Mouse (Mus musculus) bone marrow macrophage, adult 2 months (primary cell): Measurements from ENCODE around the gene Dync1li1.

ENCODE experiments used
- CTCF ChIP-seq: IDR thresholded peaks from 2 replicates; pipeline ENCODE4 v1.5.1; 2012; ENCODE audit warnings: low read depth, mild to moderate bottlenecking, low read length, moderate library complexity
- POLR2A ChIP-seq: IDR thresholded peaks from 2 replicates; pipeline ENCODE4 v1.6.1; 2012; ENCODE audit warnings: mild to moderate bottlenecking, low read depth, low read length, borderline replicate concordance

DNA sequence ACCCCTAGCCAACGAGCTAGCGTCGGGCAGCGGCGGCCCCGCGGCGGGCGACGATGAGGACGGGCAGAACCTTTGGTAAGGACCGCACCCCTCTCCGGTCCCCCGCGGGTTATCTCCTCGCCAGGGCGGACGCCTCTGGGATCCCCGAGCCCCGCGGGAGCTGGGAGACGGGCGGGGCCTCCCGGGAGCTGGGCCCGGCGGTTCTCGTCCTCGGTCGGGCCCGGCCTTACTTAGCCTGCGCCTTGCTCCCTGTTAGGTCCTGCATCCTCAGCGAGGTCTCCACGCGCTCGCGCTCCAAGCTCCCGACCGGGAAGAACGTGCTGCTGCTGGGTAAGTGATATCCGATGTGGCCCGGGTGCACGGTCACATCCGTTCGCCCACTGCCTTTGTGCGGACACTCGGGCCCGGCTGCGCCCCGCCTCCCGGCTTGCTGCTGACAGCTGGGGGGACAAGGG is 390 bp downstream of the Dync1li1 start:
- TF ChIP-seq CTCF = no peak
- TF ChIP-seq POLR2A = no peak
